Mouse (Mus musculus) G1E (cell line): ENCODE data around the gene Kcnj6.

Experiments used
- CTCF ChIP-seq: IDR thresholded peaks from 2 replicates; pipeline ENCODE4 v1.5.1; 2012; ENCODE audit warnings: low read depth, low read length, inconsistent platforms, mixed read lengths
- GATA1 ChIP-seq: IDR thresholded peaks from 2 replicates; pipeline ENCODE4 v1.6.1; 2012; ENCODE audit warnings: borderline replicate concordance, low read length, inconsistent platforms, mixed read lengths
- POLR2AphosphoS5 ChIP-seq: IDR thresholded peaks from 2 replicates; pipeline ENCODE4 v1.6.1; 2012; ENCODE audit warnings: low read depth, low read length, inconsistent platforms; ENCODE audit not compliant: insufficient replicate concordance
- TAL1 ChIP-seq: conservative IDR thresholded peaks from 2 replicates; pipeline ENCODE4 v1.6.1; 2012; ENCODE audit warnings: low read depth, low read length, inconsistent platforms, mixed read lengths

- peak; percentile 53 for TF ChIP-seq CTCF
- TF ChIP-seq TAL1, result no peak
- TF ChIP-seq GATA1, result no peak
- TF ChIP-seq POLR2AphosphoS5, result no peak
These were observed 209.3 kb downstream of the Kcnj6 start for GRCm38 (mm10) chr16:94788165-94788564.
